Mouse (Mus musculus) hindbrain, embryonic 16.5 days (tissue): ENCODE results near the gene Rasgef1b. TPM values are rescaled to one million over a fixed set of nuclear protein-coding genes. Genes with fewer than 3 reads are reported as not detected.

Experiments
- ATAC-seq: fragments of 200-750 bp; cut with Nextera tagmentation; 2 replicates; pipeline ENCODE4 v1.8.0; 2017; ENCODE audit warnings: moderate TSS enrichment, moderate library complexity
- H3K27ac ChIP-seq: fragments of 300-500 bp; sonication (generic); 2 replicates; pipeline ENCODE4 v1.5.1; 2014; ENCODE audit warnings: low read depth, mild to moderate bottlenecking, control low read depth, low read length, moderate library complexity
- H3K27me3 ChIP-seq: fragments of 300-500 bp; sonication (generic); replicated peaks from 2 replicates; pipeline ENCODE4 v1.6.1; 2014; ENCODE audit warnings: low read length; ENCODE audit not compliant: control insufficient read depth, insufficient read depth
- H3K36me3 ChIP-seq: fragments of 300-500 bp; sonication (generic); 2 replicates; pipeline ENCODE4 v1.6.1; 2014; ENCODE audit warnings: mild to moderate bottlenecking, low read length, moderate library complexity, mixed read lengths; ENCODE audit not compliant: control insufficient read depth, insufficient read depth
- H3K4me1 ChIP-seq: fragments of 300-500 bp; sonication (generic); 2 replicates; pipeline ENCODE4 v1.6.1; 2014; ENCODE audit warnings: low read depth, low read length; ENCODE audit not compliant: control insufficient read depth, insufficient read depth
- H3K4me2 ChIP-seq: fragments of 300-500 bp; sonication (generic); 2 replicates; pipeline ENCODE4 v1.6.1; 2014; ENCODE audit warnings: mild to moderate bottlenecking, low read length, control low read depth, moderate library complexity
- H3K4me3 ChIP-seq: fragments of 300-500 bp; sonication (generic); 2 replicates; pipeline ENCODE4 v1.5.1; 2014; ENCODE audit warnings: mild to moderate bottlenecking, low read length, control low read depth, moderate library complexity
- H3K9ac ChIP-seq: fragments of 300-500 bp; sonication (generic); 2 replicates; pipeline ENCODE4 v1.6.1; 2014; ENCODE audit warnings: low read depth, mild to moderate bottlenecking, control low read depth, low read length, moderate library complexity
- H3K9me3 ChIP-seq: fragments of 300-500 bp; sonication (generic); 2 replicates; pipeline ENCODE4 v1.6.1; 2014; ENCODE audit warnings: mild to moderate bottlenecking, low read length, moderate library complexity; ENCODE audit not compliant: control insufficient read depth
- WGBS: fragments of 180-500 bp; shearing (Covaris S2); extraction: QIAGEN DNeasy Blood & Tissue Kit; methylation state at CpG from one replicate; pipeline ENCODE4 v1.1.7; 2014; 5-methylcytosine and 5-hydroxymethylcytosine counted together
- polyA plus RNA-seq: library from polyadenylated mRNA; unstranded; fragments of >200 nt; fragmentation: Nextera tagmentation; extraction: Ambion mirVana; gene quantifications from 2 replicates; pipeline ENCODE4 v1.2.1, GENCODE M21; 2015

Rasgef1b gene
- polyA plus RNA-seq, 1 experiment from 2014 or later, result 43.5 TPM

DNA sequence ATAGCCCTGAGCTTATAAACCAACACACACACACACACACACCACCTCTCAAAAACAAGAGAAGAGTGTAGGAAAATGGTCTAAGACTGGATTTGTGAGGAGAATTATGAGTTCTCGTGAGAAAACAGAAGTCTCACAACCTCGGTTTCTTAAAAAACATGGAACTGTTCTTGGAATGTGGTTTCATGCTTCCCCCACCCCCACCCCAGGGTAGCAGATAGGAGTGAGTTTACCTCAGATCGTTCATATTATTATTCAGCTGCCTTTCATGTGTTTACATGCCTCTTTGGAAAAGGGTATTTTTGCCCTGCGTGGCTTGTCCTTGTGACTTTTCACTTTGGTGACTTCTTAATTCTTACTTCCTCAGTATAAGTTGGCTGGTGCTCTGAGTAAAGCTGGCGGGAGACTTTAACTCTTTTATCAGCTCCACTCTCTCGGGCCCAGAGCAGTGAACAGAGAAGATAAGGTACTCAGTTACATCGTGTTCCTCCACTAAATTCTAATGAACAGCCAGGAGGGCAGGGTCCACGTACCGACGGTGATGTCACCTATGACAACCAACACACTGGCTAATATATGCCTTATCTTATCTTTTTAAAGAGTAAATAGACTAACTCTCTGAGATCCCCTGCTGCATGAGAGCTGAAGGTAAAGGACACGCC lies 96.1 kb downstream of the Rasgef1b start:
- Histone ChIP-seq H3K27ac (no peak overlapping the region), H3K4me1 (no peaks in the 10 kb centered on the region), H3K36me3 (no peaks in the 10 kb centered on the region), H3K4me2 (no peak overlapping the region), H3K9ac (no peak overlapping the region), H3K9me3 (no peaks in the 10 kb centered on the region), H3K27me3 (no peaks in the 10 kb centered on the region), H3K4me3 (no peak overlapping the region)
- ATAC-seq, result no peak
- 80% methylated on average over 11 of the region's 11 CpGs for WGBS

- ATAC-seq, result no peak
- H3K4me2 ChIP-seq, result no peak overlapping the region
- no peaks in the 10 kb centered on the region for H3K27me3 ChIP-seq
- H3K9me3 ChIP-seq, result no peaks in the 10 kb centered on the region
- H3K36me3 ChIP-seq, result no peaks in the 10 kb centered on the region
- H3K4me1 ChIP-seq, result no peaks in the 10 kb centered on the region
- 85% methylated on average over 7 of the region's 7 CpGs for WGBS
- no peak overlapping the region for H3K27ac ChIP-seq
- H3K9ac ChIP-seq, result no peak overlapping the region
- no peak overlapping the region for H3K4me3 ChIP-seq
Measured at GRCm38 (mm10) chr5:99630087-99630486, 98.8 kb downstream of the Rasgef1b start.

DNA sequence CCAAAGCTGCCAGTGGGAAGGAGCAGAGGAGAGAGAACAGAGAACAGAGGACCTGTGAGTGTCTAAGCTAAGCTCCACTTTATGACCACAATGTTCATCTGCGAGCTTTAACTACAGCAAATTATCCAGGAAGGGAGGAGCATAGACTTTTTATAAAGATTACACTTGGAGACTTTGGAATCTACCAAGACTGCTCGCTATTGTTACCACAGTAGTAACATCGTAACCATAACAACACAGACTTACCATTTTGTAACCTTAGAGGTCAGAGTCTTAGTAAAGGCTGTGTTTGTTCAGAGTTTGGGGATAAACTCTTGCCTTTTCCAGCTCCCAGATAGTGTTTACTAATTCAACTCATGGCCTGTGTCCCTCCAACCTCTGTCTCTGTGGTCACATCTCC lies 103.3 kb downstream of the Rasgef1b start:
- H3K4me2 ChIP-seq, result no peak overlapping the region
- no peak overlapping the region for H3K9ac ChIP-seq
- 70% methylated on average over 3 of the region's 3 CpGs for WGBS
- no peaks in the 10 kb centered on the region for H3K4me1 ChIP-seq
- no peak overlapping the region for H3K27ac ChIP-seq
- H3K9me3 ChIP-seq, result no peaks in the 10 kb centered on the region
- H3K4me3 ChIP-seq, result no peak overlapping the region
- ATAC-seq, result no peak
- no peaks in the 10 kb centered on the region for H3K36me3 ChIP-seq
- H3K27me3 ChIP-seq, result no peaks in the 10 kb centered on the region

GRCm38 (mm10) chr5:99620771-99621170 lies 108.1 kb downstream of the Rasgef1b start:
- no peak overlapping the region for H3K4me3 ChIP-seq
- H3K27me3 ChIP-seq, result no peaks in the 10 kb centered on the region
- ATAC-seq, result no peak
- H3K4me1 ChIP-seq, result no peaks in the 10 kb centered on the region
- H3K27ac ChIP-seq, result no peak overlapping the region
- H3K4me2 ChIP-seq, result no peak overlapping the region
- H3K9me3 ChIP-seq, result no peaks in the 10 kb centered on the region
- no peak overlapping the region for H3K9ac ChIP-seq
- 83% methylated on average over 5 of the region's 5 CpGs for WGBS
- no peaks in the 10 kb centered on the region for H3K36me3 ChIP-seq

- no peak for ATAC-seq
- WGBS, result 33% methylated on average over 5 of the region's 5 CpGs
- peaks cover 12% of the 10 kb centered on the region for H3K4me1 ChIP-seq
Measured at GRCm38 (mm10) chr5:99617271-99617800, 111.5 kb downstream of the Rasgef1b start.

GRCm38 (mm10) chr5:99613321-99614118 lies 115.3 kb downstream of the Rasgef1b start:
- Histone ChIP-seq H3K9ac (peak overlapping the region; percentile 50), H3K27me3 (no peaks in the 10 kb centered on the region), H3K36me3 (no peaks in the 10 kb centered on the region), H3K4me3 (peak overlapping the region; percentile 27), H3K4me1 (peaks cover 12% of the 10 kb centered on the region), H3K4me2 (peak overlapping the region; percentile 60), H3K9me3 (no peaks in the 10 kb centered on the region), H3K27ac (peak overlapping the region; percentile 48; the same call in 1 of the 2 replicates)
- ATAC-seq, result peak; percentile 72
- 1% methylated on average over 24 of the region's 24 CpGs for WGBS

More at GRCm38 (mm10) chr5:99617271-99617800, 111.5 kb downstream of the Rasgef1b start:
- Histone ChIP-seq H3K36me3 (no peaks in the 10 kb centered on the region), H3K27me3 (no peaks in the 10 kb centered on the region), H3K9ac (no peak overlapping the region), H3K9me3 (no peaks in the 10 kb centered on the region), H3K4me2 (no peak overlapping the region), H3K4me3 (no peak overlapping the region), H3K27ac (no peak overlapping the region)

DNA sequence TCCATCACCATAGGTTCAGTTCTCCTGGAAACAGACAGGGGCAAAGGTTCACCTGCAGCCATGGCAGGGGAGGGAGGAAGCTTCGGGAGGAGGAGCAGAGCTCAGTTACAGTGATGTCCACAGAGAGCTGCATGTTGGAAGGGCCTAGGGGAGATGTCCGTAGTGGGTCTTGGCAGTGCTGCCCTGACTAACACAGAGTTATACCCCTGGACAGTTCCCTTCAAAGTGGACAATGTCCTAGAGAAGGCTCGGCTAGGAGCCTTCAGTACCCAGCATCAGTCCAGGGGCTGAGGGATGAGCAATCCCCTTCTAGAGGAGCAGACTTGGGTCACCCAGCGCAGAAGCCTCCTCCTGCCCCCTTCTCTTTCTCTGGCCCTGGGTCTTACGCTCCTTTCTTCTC lies 121.3 kb downstream of the Rasgef1b start:
- WGBS, result 75% methylated on average over 5 of the region's 5 CpGs
- no peaks in the 10 kb centered on the region for H3K27me3 ChIP-seq
- no peaks in the 10 kb centered on the region for H3K9me3 ChIP-seq
- H3K4me1 ChIP-seq, result peaks cover 7% of the 10 kb centered on the region
- H3K4me2 ChIP-seq, result no peak overlapping the region
- no peak for ATAC-seq
- H3K9ac ChIP-seq, result peak overlapping the region; percentile 17; the same call in 1 of the 2 replicates
- no peak overlapping the region for H3K4me3 ChIP-seq
- H3K27ac ChIP-seq, result no peak overlapping the region
- H3K36me3 ChIP-seq, result no peaks in the 10 kb centered on the region

GRCm38 (mm10) chr5:99606164-99606858 lies 122.6 kb downstream of the Rasgef1b start:
- no peak for ATAC-seq
- Histone ChIP-seq H3K9ac (0 out of 2 replicates have a peak overlapping the region, but pooled peaks have one; percentile 19), H3K27ac (no peak overlapping the region), H3K9me3 (no peaks in the 10 kb centered on the region), H3K4me2 (no peak overlapping the region), H3K4me3 (no peak overlapping the region), H3K4me1 (peaks cover 7% of the 10 kb centered on the region), H3K27me3 (no peaks in the 10 kb centered on the region), H3K36me3 (no peaks in the 10 kb centered on the region)
- WGBS, result 65% methylated on average over 15 of the region's 15 CpGs
